Mouse (Mus musculus): ENCODE results near the gene Sbsn.

- TF ChIP-seq CTCF (IDR thresholded peaks at IDR 0.05; ENCODE audit: borderline replicate concordance, insufficient read depth, low read depth, low read length) (no peak), POLR2A (IDR thresholded peaks at IDR 0.05; ENCODE audit: borderline replicate concordance, insufficient read depth, low read length) (no peak)
Observed at GRCm38 (mm10) chr7:30761769-30762352, 10.6 kb downstream of the Sbsn start.
